Mouse (Mus musculus) embryonic facial prominence, embryonic 14.5 days (tissue): ENCODE measurements around the gene Mthfd1. TPM values are rescaled to one million over a fixed set of nuclear protein-coding genes. Genes with fewer than 3 reads are reported as not detected.

Experiments used
- ATAC-seq: fragments of 200-750 bp; cut with Nextera tagmentation; 2 replicates; pipeline ENCODE4 v1.8.0; 2017; ENCODE audit warnings: low read depth, moderate number of reproducible peaks, moderate TSS enrichment
- DNase-seq: peaks from one replicate; pipeline ENCODE4 v3.0.0-alpha.2; 2015; ENCODE audit warnings: low spot score
- H3K27ac ChIP-seq: fragments of 300-500 bp; sonication (generic); replicated peaks from 2 replicates; pipeline ENCODE4 v1.5.1; 2014; ENCODE audit warnings: low read depth, mild to moderate bottlenecking, low read length, moderate library complexity
- H3K27me3 ChIP-seq: fragments of 300-500 bp; sonication (generic); replicated peaks from 2 replicates; pipeline ENCODE4 v1.6.1; 2014; ENCODE audit warnings: low read length; ENCODE audit not compliant: control insufficient read depth, insufficient read depth
- H3K36me3 ChIP-seq: fragments of 300-500 bp; sonication (generic); 2 replicates; pipeline ENCODE4 v1.6.1; 2014; ENCODE audit warnings: low read length, mixed read lengths; ENCODE audit not compliant: control insufficient read depth, insufficient read depth
- H3K4me1 ChIP-seq: fragments of 300-500 bp; sonication (generic); 2 replicates; pipeline ENCODE4 v1.6.1; 2014; ENCODE audit warnings: antibody characterized with exemption, low read length; ENCODE audit not compliant: control insufficient read depth, insufficient read depth
- H3K4me2 ChIP-seq: fragments of 300-500 bp; sonication (generic); 2 replicates; pipeline ENCODE4 v1.6.1; 2014; ENCODE audit warnings: low read depth, mild to moderate bottlenecking, low read length, moderate library complexity, mixed read lengths
- H3K4me3 ChIP-seq: fragments of 300-500 bp; sonication (generic); 2 replicates; pipeline ENCODE4 v1.5.1; 2014; ENCODE audit warnings: low read depth, mild to moderate bottlenecking, low read length
- H3K9ac ChIP-seq: fragments of 300-500 bp; sonication (generic); 2 replicates; pipeline ENCODE4 v1.6.1; 2014; ENCODE audit warnings: low read depth, mild to moderate bottlenecking, low read length, moderate library complexity, mixed read lengths
- H3K9me3 ChIP-seq: fragments of 300-500 bp; sonication (generic); 2 replicates; pipeline ENCODE4 v1.6.1; 2016; ENCODE audit warnings: low read length; ENCODE audit not compliant: control insufficient read depth
- WGBS: fragments of 180-500 bp; shearing (Covaris S2); extraction: QIAGEN DNeasy Blood & Tissue Kit; methylation state at CpG from one replicate; pipeline ENCODE4 v1.1.7; 2014; 5-methylcytosine and 5-hydroxymethylcytosine counted together
- polyA plus RNA-seq: library from polyadenylated mRNA; unstranded; fragments of >200 nt; fragmentation: Nextera tagmentation; extraction: Ambion mirVana; gene quantifications from 2 replicates; pipeline ENCODE4 v1.2.1, GENCODE M21; 2014

Mthfd1 gene
- polyA plus RNA-seq, 1 experiment from 2014 or later: 57.4 TPM

GRCm38 (mm10) chr12:76300367-76300766 lies 45.3 kb downstream of the Mthfd1 start:
- H3K9ac ChIP-seq: no peak overlapping the region
- H3K36me3 ChIP-seq: peaks cover 53% of the 10 kb centered on the region
- H3K9me3 ChIP-seq: no peaks in the 10 kb centered on the region
- ATAC-seq: no peak
- no peaks in the 10 kb centered on the region for H3K4me1 ChIP-seq
- WGBS: 92% methylated on average over 10 of the region's 10 CpGs
- DNase-seq: no peak
- no peak overlapping the region for H3K4me3 ChIP-seq
- H3K27me3 ChIP-seq: no peaks in the 10 kb centered on the region
- no peak overlapping the region for H3K4me2 ChIP-seq
- no peak overlapping the region for H3K27ac ChIP-seq

- DNase-seq: no peak
- WGBS: 85% methylated on average over 11 of the region's 11 CpGs
- Histone ChIP-seq H3K27me3 (no peaks in the 10 kb centered on the region), H3K36me3 (peaks cover 54% of the 10 kb centered on the region), H3K9me3 (no peaks in the 10 kb centered on the region), H3K4me1 (peaks cover 9% of the 10 kb centered on the region; the same call in 1 of the 2 replicates), H3K27ac (0 out of 2 replicates have a peak overlapping the region, but pooled peaks have one; percentile 21), H3K4me2 (no peak overlapping the region), H3K4me3 (no peak overlapping the region), H3K9ac (no peak overlapping the region)
- ATAC-seq: no peak
Observed at GRCm38 (mm10) chr12:76303474-76303873, 48.4 kb downstream of the Mthfd1 start.

GRCm38 (mm10) chr12:76304199-76304598 lies 49.1 kb downstream of the Mthfd1 start:
- Histone ChIP-seq H3K27ac (0 out of 2 replicates have a peak overlapping the region, but pooled peaks have one; percentile 21), H3K4me1 (peaks cover 9% of the 10 kb centered on the region; the same call in 1 of the 2 replicates), H3K4me3 (no peak overlapping the region), H3K27me3 (no peaks in the 10 kb centered on the region), H3K9me3 (no peaks in the 10 kb centered on the region), H3K4me2 (no peak overlapping the region), H3K36me3 (peaks cover 53% of the 10 kb centered on the region), H3K9ac (no peak overlapping the region)
- 58% methylated on average over 4 of the region's 4 CpGs for WGBS
- peak; percentile 56 for DNase-seq
- no peak for ATAC-seq

- WGBS: 87% methylated on average over 8 of the region's 8 CpGs
- H3K4me1 ChIP-seq: peaks cover 9% of the 10 kb centered on the region; the same call in 1 of the 2 replicates
- H3K36me3 ChIP-seq: peaks cover 54% of the 10 kb centered on the region
- DNase-seq (no peak), ATAC-seq (no peak)
- no peak overlapping the region for H3K4me3 ChIP-seq
- no peaks in the 10 kb centered on the region for H3K27me3 ChIP-seq
- no peak overlapping the region for H3K27ac ChIP-seq
- H3K4me2 ChIP-seq: no peak overlapping the region
- no peak overlapping the region for H3K9ac ChIP-seq
- no peaks in the 10 kb centered on the region for H3K9me3 ChIP-seq
Observed at GRCm38 (mm10) chr12:76305107-76305506, 50.0 kb downstream of the Mthfd1 start.

- no peak overlapping the region; the same call in 1 of the 2 replicates for H3K9ac ChIP-seq
- peaks cover 9% of the 10 kb centered on the region; the same call in 1 of the 2 replicates for H3K4me1 ChIP-seq
- H3K4me3 ChIP-seq: no peak overlapping the region
- H3K4me2 ChIP-seq: no peak overlapping the region
- WGBS: 78% methylated on average over 9 of the region's 9 CpGs
- peak; percentile 67 for DNase-seq
- no peaks in the 10 kb centered on the region for H3K9me3 ChIP-seq
- peaks cover 61% of the 10 kb centered on the region for H3K36me3 ChIP-seq
- H3K27ac ChIP-seq: no peak overlapping the region
- peak; percentile 53 for ATAC-seq
- H3K27me3 ChIP-seq: no peaks in the 10 kb centered on the region
Observed at GRCm38 (mm10) chr12:76306852-76307561, 51.9 kb downstream of the Mthfd1 start.

GRCm38 (mm10) chr12:76307964-76308363 lies 52.9 kb downstream of the Mthfd1 start:
- Histone ChIP-seq H3K4me2 (no peak overlapping the region), H3K4me1 (peaks cover 9% of the 10 kb centered on the region; the same call in 1 of the 2 replicates), H3K27ac (peak overlapping the region; percentile 39; the same call in 1 of the 2 replicates), H3K4me3 (no peak overlapping the region), H3K27me3 (no peaks in the 10 kb centered on the region), H3K9ac (no peak overlapping the region), H3K9me3 (no peaks in the 10 kb centered on the region), H3K36me3 (peaks cover 66% of the 10 kb centered on the region)
- DNase-seq: peak; percentile 71
- peak; percentile 79; the same call in 1 of the 2 replicates for ATAC-seq
- 30% methylated on average over 9 of the region's 9 CpGs for WGBS

- DNase-seq (no peak), ATAC-seq (no peak)
- peak overlapping the region; percentile 39; the same call in 1 of the 2 replicates for H3K27ac ChIP-seq
- no peak overlapping the region for H3K9ac ChIP-seq
- no peaks in the 10 kb centered on the region for H3K9me3 ChIP-seq
- H3K4me2 ChIP-seq: no peak overlapping the region
- no peak overlapping the region for H3K4me3 ChIP-seq
- WGBS: 85% methylated on average over 5 of the region's 5 CpGs
- H3K4me1 ChIP-seq: peaks cover 9% of the 10 kb centered on the region; the same call in 1 of the 2 replicates
- no peaks in the 10 kb centered on the region for H3K27me3 ChIP-seq
- H3K36me3 ChIP-seq: peaks cover 63% of the 10 kb centered on the region
Observed at GRCm38 (mm10) chr12:76308436-76308835, 53.3 kb downstream of the Mthfd1 start.

- Histone ChIP-seq H3K4me2 (no peak overlapping the region), H3K27ac (no peak overlapping the region), H3K4me3 (no peak overlapping the region), H3K9me3 (no peaks in the 10 kb centered on the region), H3K9ac (no peak overlapping the region), H3K36me3 (peaks cover 66% of the 10 kb centered on the region), H3K4me1 (peaks cover 9% of the 10 kb centered on the region; the same call in 1 of the 2 replicates), H3K27me3 (no peaks in the 10 kb centered on the region)
- ATAC-seq (no peak), DNase-seq (no peak)
- 85% methylated on average over 6 of the region's 6 CpGs for WGBS
Observed at GRCm38 (mm10) chr12:76310007-76310406, 54.9 kb downstream of the Mthfd1 start.
